In genomic region chr10:80700038-80700504, GRCm38 (mm10) we compare ENCODE assay signal across 9 mouse cellular contexts. TPM values are rescaled to one million over a fixed set of nuclear protein-coding genes. Genes with fewer than 3 reads are reported as not detected.
DNase-seq lines count a peak whose midpoint lies in the region; ATAC-seq and TF ChIP-seq lines count a peak whose summit lies in the region.
"Had no signal": no experiment of that assay in that cellular context is flagged by ENCODE, and none has a peak within 500 bp of the region (broad histone marks: within the 10 kb centered on the region; RNA-seq: fewer than 3 reads in every experiment).

No protein-coding gene starts in this region.

- peak; percentile 53 for DNase-seq in CD4-positive, CD25-positive, alpha-beta regulatory T cell, adult 2 months (ENCODE audit: low read depth, low spot score)
- no peak for DNase-seq in lung, postnatal 10 days
- DNase-seq in induced T-regulatory cell, adult 2 months (ENCODE audit: low read depth), result peak; percentile 70
- no peak for DNase-seq in midbrain, postnatal 0 days (ENCODE audit: low spot score)
- DNase-seq in adrenal gland, postnatal 4 days (ENCODE audit: low spot score in 2 of 2), result no peak
- DNase-seq: layer of hippocampus, postnatal 36 days had no signal

- peaks cover 45% of the 10 kb centered on the region for H3K4me1 ChIP-seq in lung, embryonic 16.5 days (replicated peaks; ENCODE audit: control insufficient read depth, insufficient read depth, low read length)
- H3K4me1 ChIP-seq in midbrain, postnatal 0 days (ENCODE audit: insufficient read depth, low read length), result peaks cover 14% of the 10 kb centered on the region

- WGBS in lung, embryonic 16.5 days, result 80% methylated on average over 7 of the region's 7 CpGs
- 92% methylated on average over 7 of the region's 7 CpGs for WGBS in midbrain, postnatal 0 days

- no peak for TF ChIP-seq CTCF in midbrain, postnatal 0 days (IDR thresholded peaks at IDR 0.05)

- H3K27me3 ChIP-seq in lung, embryonic 16.5 days (ENCODE audit: control insufficient read depth, insufficient read depth, low read depth, low read length), result no peaks in the 10 kb centered on the region
- H3K27me3 ChIP-seq in midbrain, postnatal 0 days (ENCODE audit: insufficient read depth, low read length), result no peaks in the 10 kb centered on the region

- no peak overlapping the region for H3K4me3 ChIP-seq in lung, embryonic 16.5 days (ENCODE audit: low read length)
- no peak overlapping the region for H3K4me3 ChIP-seq in midbrain, postnatal 0 days (ENCODE audit: low read depth, low read length)

- no peaks in the 10 kb centered on the region for H3K36me3 ChIP-seq in lung, embryonic 16.5 days (ENCODE audit: control insufficient read depth, insufficient read depth, low read length)
- H3K36me3 ChIP-seq in midbrain, postnatal 0 days (ENCODE audit: insufficient read depth, low read length), result peaks cover 5% of the 10 kb centered on the region; the same call in 1 of the 2 replicates

- H3K9ac ChIP-seq in lung, embryonic 16.5 days (ENCODE audit: low read length), result peak overlapping the region; percentile 42
- 0 out of 2 replicates have a peak overlapping the region, but pooled peaks have one; percentile 33 for H3K9ac ChIP-seq in midbrain, postnatal 0 days (replicated peaks; ENCODE audit: low read length, poor library complexity, severe bottlenecking)

- no peak overlapping the region for H3K27ac ChIP-seq in lung, embryonic 16.5 days (ENCODE audit: low read length)
- H3K27ac ChIP-seq in midbrain, postnatal 0 days (ENCODE audit: low read depth, low read length), result no peak overlapping the region

- no peak for ATAC-seq in CD4-positive, CD25-positive, alpha-beta regulatory T cell, adult 4 months
- ATAC-seq in lung, embryonic 16.5 days (ENCODE audit: low read depth), result no peak
- no peak for ATAC-seq in midbrain, postnatal 0 days (ENCODE audit: low FRiP score)
- no peak for ATAC-seq in granulocyte monocyte progenitor cell, adult 5-6 weeks (replicated peaks; ENCODE audit: poor library complexity, severe bottlenecking)

- no peaks in the 10 kb centered on the region for H3K9me3 ChIP-seq in lung, embryonic 16.5 days (ENCODE audit: control insufficient read depth, low read length)
- no peaks in the 10 kb centered on the region for H3K9me3 ChIP-seq in midbrain, postnatal 0 days (ENCODE audit: low read length)

- H3K4me2 ChIP-seq in lung, embryonic 16.5 days (ENCODE audit: low read depth, low read length), result no peak overlapping the region
- H3K4me2 ChIP-seq in midbrain, postnatal 0 days (ENCODE audit: low read depth, low read length, poor library complexity, severe bottlenecking), result 0 out of 2 replicates have a peak overlapping the region, but pooled peaks have one; percentile 55

RNA-seq across cellular contexts. Expression of gene Mob3a, which starts 1.7 kb away (rescaled TPM):
- polyA plus RNA-seq in CD4-positive, CD25-positive, alpha-beta regulatory T cell, adult 4 months (2017; shearing (Covaris generic)), result 100 to 1,000 TPM; 265 to 359 TPM
- polyA plus RNA-seq in lung, embryonic 16.5 days (2015; fragmentation: Nextera tagmentation; extraction: Ambion mirVana), result 42.3 and 45.7 TPM in 2 replicates
- 66.6 and 75.1 TPM in 2 replicates for total RNA-seq in midbrain, postnatal 0 days (2014; rRNA removed)
- polyA plus RNA-seq in midbrain, postnatal 0 days (2015; fragmentation: Nextera tagmentation; extraction: Ambion mirVana), result 44.9 and 48.5 TPM in 2 replicates
- total RNA-seq in adrenal gland, postnatal 4 days (2021), result 10 to 100 TPM; 16.5 to 16.6 TPM
- 34.1 and 37.2 TPM in 2 replicates for total RNA-seq in granulocyte monocyte progenitor cell, adult 5-6 weeks (2014; fragmentation: Nextera tagmentation)
- total RNA-seq in granulocyte monocyte progenitor cell, adult 5-6 weeks (2017), result 34.2 and 59.8 TPM in 2 replicates

RNA-seq across cellular contexts. Expression of gene Izumo4, which starts 1.9 kb away (rescaled TPM):
- 100 to 1,000 TPM in 1 of 2 experiments, 10 to 100 TPM in 1; 89.2 to 116 TPM for polyA plus RNA-seq in CD4-positive, CD25-positive, alpha-beta regulatory T cell, adult 4 months (2017; shearing (Covaris generic))
- polyA plus RNA-seq in lung, embryonic 16.5 days (2015; fragmentation: Nextera tagmentation; extraction: Ambion mirVana), result 23.6 and 26.8 TPM in 2 replicates
- total RNA-seq in midbrain, postnatal 0 days (2014; rRNA removed), result 26.3 and 48.0 TPM in 2 replicates
- 44.0 and 47.4 TPM in 2 replicates for polyA plus RNA-seq in midbrain, postnatal 0 days (2015; fragmentation: Nextera tagmentation; extraction: Ambion mirVana)
- total RNA-seq in adrenal gland, postnatal 4 days (2021), result 10 to 100 TPM; 18.3 to 24.9 TPM
- total RNA-seq in granulocyte monocyte progenitor cell, adult 5-6 weeks (2014; fragmentation: Nextera tagmentation), result 9.0 and 17.3 TPM in 2 replicates
- 7.1 and 7.8 TPM in 2 replicates for total RNA-seq in granulocyte monocyte progenitor cell, adult 5-6 weeks (2017)

RNA-seq across cellular contexts. Expression of gene Mknk2, which starts 22.2 kb away (rescaled TPM):
- 10 to 100 TPM; 37.3 to 51.7 TPM for polyA plus RNA-seq in CD4-positive, CD25-positive, alpha-beta regulatory T cell, adult 4 months (2017; shearing (Covaris generic))
- 66.3 and 82.1 TPM in 2 replicates for polyA plus RNA-seq in lung, embryonic 16.5 days (2015; fragmentation: Nextera tagmentation; extraction: Ambion mirVana)
- 74.6 and 74.7 TPM in 2 replicates for total RNA-seq in midbrain, postnatal 0 days (2014; rRNA removed)
- 35.3 and 36.0 TPM in 2 replicates for polyA plus RNA-seq in midbrain, postnatal 0 days (2015; fragmentation: Nextera tagmentation; extraction: Ambion mirVana)
- 100 to 1,000 TPM; 126 to 134 TPM for total RNA-seq in adrenal gland, postnatal 4 days (2021)
- 49.2 and 63.3 TPM in 2 replicates for total RNA-seq in granulocyte monocyte progenitor cell, adult 5-6 weeks (2014; fragmentation: Nextera tagmentation)
- total RNA-seq in granulocyte monocyte progenitor cell, adult 5-6 weeks (2017), result 37.7 and 58.0 TPM in 2 replicates

RNA-seq across cellular contexts. Expression of gene Ap3d1, which starts 42.0 kb away (rescaled TPM):
- polyA plus RNA-seq in CD4-positive, CD25-positive, alpha-beta regulatory T cell, adult 4 months (2017; shearing (Covaris generic)), result 10 to 100 TPM; 26.7 to 29.1 TPM
- polyA plus RNA-seq in lung, embryonic 16.5 days (2015; fragmentation: Nextera tagmentation; extraction: Ambion mirVana), result 59.6 and 59.9 TPM in 2 replicates
- 182 and 183 TPM in 2 replicates for total RNA-seq in midbrain, postnatal 0 days (2014; rRNA removed)
- 95.4 and 105 TPM in 2 replicates for polyA plus RNA-seq in midbrain, postnatal 0 days (2015; fragmentation: Nextera tagmentation; extraction: Ambion mirVana)
- 100 to 1,000 TPM in 1 of 2 experiments, 10 to 100 TPM in 1; 98.9 to 114 TPM for total RNA-seq in adrenal gland, postnatal 4 days (2021)
- 43.2 and 47.8 TPM in 2 replicates for total RNA-seq in granulocyte monocyte progenitor cell, adult 5-6 weeks (2014; fragmentation: Nextera tagmentation)
- total RNA-seq in granulocyte monocyte progenitor cell, adult 5-6 weeks (2017), result 34.5 and 42.2 TPM in 2 replicates

RNA-seq across cellular contexts. Expression of gene Btbd2, which starts 43.2 kb away (rescaled TPM):
- 1 to 10 TPM; 7.2 to 7.3 TPM for polyA plus RNA-seq in CD4-positive, CD25-positive, alpha-beta regulatory T cell, adult 4 months (2017; shearing (Covaris generic))
- polyA plus RNA-seq in lung, embryonic 16.5 days (2015; fragmentation: Nextera tagmentation; extraction: Ambion mirVana), result 15.3 and 33.2 TPM in 2 replicates
- total RNA-seq in midbrain, postnatal 0 days (2014; rRNA removed), result 168 and 215 TPM in 2 replicates
- polyA plus RNA-seq in midbrain, postnatal 0 days (2015; fragmentation: Nextera tagmentation; extraction: Ambion mirVana), result 71.6 and 80.4 TPM in 2 replicates
- 10 to 100 TPM; 72.0 to 76.3 TPM for total RNA-seq in adrenal gland, postnatal 4 days (2021)
- total RNA-seq in granulocyte monocyte progenitor cell, adult 5-6 weeks (2014; fragmentation: Nextera tagmentation), result 26.1 and 34.6 TPM in 2 replicates
- 13.3 and 34.8 TPM in 2 replicates for total RNA-seq in granulocyte monocyte progenitor cell, adult 5-6 weeks (2017)

Comparison
In these comparisons a context has a peak if more than half of its experiments do, and no peak if none do; other contexts are left out.
1. DNase-seq: peak in CD4-positive, CD25-positive, alpha-beta regulatory T cell, adult 2 months (single experiment) and induced T-regulatory cell, adult 2 months (single experiment); none in lung, postnatal 10 days (single experiment), midbrain, postnatal 0 days (single experiment) and adrenal gland, postnatal 4 days (0 of 2).